Mouse (Mus musculus) cerebellum, adult 8-10 months (tissue): ENCODE measurements around the gene Kif26b.

Experiments
- DNase-seq: peaks from one replicate; pipeline ENCODE4 v3.0.0; 2022

Gene Kif26b

DNA sequence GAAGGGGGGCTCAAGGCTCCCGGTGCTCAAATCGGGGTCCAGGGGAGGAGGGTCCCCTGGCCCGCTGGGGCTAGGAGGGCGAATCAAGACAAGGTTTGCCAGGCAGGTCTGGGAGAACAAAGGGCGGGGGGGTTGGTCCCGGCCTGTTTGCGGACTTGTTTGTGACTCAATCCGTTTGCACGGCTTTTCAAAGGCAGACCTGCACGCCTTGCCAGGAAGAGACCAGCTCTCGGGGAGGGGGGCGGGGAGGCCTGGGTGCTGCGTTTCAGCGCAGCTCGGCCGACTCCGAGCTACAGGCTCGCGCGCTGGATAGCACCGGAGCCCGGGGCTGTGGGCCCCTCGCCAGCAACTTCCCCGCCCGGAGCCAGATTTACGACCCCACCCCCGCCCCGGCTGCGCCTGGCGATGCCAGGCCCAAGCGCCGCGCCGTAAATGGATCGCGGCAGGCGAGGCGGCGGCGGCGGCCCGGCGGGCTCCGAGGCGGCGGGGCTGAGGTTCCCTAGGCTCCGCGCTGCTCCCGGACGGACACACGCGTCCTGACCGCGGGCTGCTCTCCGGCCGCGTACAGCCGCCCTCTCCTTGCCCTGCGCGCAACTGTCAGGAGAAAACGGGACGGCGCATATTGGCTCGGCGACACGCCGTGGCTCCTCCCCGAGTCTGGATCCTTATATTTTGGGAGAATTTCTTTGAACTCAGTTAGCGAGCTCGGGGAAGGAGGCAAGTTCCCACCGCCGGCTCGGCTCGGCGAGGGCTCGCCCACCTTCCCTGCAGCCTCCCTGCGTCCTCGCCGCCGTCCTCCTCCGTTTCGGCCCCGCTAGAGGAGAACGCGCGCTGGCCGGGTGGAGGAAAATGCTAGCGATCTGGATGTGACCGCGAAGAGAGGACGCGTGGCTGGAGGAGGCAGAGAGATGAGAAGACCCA is at the start of gene Kif26b:
Kif26b (plus strand) TSS at position 695 of the 921 bp plus-strand sequence.
- DNase-seq, result peak; percentile 70

DNA sequence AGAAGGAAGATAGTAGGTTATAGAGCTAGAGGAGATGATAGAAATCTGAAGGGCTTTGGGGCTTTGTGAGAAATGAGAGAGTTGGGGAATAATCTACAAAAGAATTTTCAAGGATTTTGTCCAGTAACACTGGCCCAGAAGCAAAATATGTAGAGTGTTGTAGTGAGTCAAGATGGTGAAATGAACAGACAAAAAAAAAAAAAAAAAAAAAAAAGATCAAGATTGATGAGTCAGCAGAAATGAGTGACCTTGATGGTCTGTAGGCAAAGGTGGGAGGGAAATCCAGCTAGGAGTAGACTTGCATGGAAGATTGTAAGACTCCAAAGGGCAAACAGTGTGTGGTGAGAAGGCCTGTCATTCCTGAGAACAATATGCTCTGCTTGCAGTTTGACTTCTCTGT is 45.1 kb upstream of the Kif26b start:
- no peak for DNase-seq

DNA sequence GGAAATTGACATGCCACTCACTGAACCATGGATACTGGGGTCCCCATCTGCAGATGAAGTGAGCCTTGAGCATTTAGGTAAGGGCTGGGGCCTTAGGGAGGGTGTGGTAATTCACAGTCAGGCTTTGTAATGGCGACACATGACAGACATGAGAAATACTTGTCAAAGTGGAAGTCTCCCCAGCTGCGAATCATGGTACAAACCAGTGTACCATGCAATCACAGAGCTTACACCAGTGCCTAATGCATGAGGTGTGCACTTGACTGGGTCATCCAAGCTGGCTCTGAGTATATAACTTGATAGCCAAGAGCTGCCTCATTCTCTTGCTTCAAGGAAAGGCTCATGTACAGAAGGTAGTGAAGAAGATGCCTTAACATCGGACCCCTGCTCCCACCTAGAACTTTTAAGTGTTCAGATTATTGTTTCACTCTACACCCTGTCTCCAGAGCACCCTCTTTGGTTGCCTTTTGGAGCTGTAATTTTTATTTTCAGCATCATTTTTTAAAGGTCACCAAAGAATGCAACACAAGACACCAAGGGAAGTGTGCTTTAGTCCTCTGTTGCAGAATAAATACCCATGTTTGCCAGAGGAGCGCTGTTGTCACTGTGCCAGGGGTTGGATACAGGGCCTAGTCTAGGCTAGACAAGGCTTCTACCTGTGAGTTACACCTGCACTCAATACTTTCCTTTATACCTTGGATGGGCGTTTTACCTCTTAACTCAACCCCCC is 43.6 kb upstream of the Kif26b start:
- no peak for DNase-seq

DNA sequence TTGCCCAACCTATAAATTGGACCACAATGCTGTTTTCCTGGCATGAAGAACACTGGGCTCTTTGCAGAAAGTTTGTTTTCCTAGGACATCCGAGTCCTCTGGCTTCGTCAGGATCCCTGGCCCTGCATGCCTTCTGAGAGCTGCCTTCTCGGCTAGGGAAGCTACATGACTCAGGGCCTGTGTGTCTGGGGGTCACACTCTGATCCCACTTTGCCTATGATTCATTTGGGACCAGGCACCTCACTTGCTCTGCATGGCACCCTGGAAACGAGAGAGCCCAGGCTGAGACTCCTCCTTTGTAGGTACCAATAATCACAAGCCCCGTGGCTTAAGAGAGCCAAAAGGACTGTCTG is 43.1 kb upstream of the Kif26b start:
- no peak for DNase-seq

DNA sequence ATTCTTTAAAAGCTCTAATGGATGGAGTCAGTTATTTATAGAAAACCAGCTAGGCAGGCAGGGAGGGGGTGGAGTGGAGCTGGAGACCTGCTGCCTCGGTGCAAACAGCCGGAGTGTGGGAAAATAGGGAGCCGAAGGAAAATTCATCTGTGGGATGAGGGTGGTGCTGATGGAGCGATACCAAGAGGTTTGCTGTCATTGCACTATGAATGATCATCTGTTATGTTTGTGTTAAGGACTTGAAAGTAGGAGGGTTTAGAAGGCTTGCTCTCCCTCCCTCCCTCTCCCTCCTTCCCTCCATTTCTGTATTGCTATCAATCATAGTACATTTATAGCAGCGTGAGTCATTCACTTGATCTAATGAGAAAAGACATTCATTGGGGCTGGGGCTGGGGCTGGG is 42.1 kb upstream of the Kif26b start:
- DNase-seq, result no peak

DNA sequence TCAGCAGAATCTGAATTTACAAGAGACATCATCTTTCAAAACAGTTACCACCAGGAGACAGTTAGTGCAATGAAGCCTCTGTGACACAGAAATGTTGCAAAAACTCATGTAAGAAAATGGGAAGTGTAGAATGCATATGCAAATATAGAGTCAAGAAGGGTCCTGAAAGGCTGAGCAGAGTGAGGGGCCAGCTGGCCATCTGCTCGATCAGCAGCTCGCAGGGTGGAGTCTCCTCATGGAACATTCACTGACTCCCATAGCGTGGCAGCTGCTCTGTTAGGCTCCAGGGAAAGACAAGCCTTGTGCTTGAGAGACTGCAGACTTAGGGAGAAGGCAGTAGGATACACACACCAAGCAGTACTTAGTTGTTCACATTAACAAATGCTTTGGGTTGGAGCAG is 39.8 kb upstream of the Kif26b start:
- no peak for DNase-seq

DNA sequence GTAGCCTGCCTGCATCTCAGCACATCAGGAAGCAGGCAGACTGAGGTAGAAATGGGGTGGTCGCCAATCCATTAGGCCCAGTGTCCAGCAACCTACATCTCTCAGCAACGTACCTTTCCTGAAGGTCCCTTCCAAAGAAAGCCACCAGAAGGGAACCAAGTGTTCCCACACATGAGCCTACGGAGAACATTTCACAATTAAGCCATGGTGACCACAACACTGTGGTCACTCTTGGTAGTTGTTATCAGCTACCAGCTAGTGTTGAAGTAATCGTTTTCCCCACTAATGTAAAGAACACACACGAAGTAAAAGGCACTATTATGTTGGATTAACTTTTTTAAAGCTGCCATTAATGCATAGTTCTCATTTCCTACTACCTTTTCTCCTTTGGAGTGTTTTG is 37.2 kb upstream of the Kif26b start:
- no peak for DNase-seq

DNA sequence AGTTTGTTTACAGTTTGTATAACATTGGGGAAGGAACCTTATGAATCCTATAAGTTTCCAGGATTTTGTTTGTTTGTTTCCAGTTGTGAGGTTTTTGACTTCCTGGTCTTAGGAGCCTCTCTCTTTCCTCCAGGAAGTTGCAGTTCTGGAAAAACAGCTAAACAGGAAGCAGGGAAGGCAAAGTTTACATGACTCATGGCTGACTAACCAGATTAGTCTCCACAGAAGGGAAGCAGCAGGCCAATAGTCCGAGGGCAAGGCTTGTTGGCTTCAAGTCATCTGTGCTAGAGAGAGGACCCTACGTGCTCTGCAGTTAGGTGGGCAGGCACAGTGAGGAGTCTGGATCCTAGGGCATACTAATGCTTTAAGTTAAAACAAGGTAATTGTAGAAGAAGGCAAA is 36.4 kb upstream of the Kif26b start:
- no peak for DNase-seq

DNA sequence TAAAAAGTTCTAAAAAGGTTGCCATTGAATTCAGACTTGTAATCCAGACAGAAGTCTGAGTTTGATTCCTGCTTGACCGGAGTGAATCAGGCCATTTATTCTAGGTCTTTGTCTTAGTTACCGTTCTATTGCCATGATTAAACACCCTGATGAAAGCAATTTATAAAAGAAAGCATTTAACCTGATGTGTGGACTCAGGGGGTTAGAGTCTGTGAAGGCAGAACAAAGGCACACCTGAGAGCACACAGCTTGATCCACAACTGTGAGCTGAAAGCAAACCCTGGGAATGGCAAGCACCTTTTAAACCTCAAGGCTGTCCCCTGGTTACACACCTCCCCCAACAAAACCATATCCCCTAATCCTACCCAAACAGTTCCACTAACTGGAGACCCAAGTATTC is 32.7 kb upstream of the Kif26b start:
- DNase-seq, result no peak

DNA sequence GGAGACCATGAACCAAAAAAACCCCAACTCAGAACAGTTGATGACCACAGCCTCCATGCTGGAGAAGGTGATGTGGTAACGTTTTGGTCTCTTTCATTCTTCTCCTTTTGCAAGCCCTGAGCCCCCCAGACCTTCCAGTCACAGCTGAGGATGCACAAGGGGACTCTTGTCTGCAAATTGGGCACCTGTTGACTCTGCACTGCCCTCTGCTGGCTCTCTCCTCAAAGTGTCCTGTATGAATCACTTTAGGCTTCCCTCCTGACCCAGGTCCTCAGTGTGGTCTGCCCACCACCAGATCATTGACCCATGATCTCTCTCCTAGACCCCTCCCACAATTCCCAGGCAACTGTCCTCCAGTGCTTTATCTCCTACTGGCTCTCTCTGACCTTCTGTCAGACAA is 32.1 kb upstream of the Kif26b start:
- DNase-seq, result peak; percentile 14

DNA sequence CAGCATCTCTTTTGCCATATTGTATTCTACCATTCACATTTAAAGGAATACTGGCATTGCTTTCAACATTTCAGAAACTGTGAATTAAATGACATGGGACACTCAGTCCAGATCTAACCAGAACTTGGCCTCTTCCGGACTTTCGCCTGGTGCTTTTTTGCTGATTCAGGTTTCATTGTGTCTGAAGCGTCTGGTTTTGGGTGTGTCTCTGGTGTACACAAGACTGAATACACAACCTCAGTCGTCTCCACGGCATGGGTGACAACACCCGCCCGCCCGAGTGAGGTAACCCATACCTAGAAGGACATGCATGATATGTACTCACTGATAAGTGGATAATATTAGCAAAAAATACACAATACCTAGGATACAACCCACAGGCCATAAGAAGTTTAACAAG is 22.0 kb upstream of the Kif26b start:
- no peak for DNase-seq

DNA sequence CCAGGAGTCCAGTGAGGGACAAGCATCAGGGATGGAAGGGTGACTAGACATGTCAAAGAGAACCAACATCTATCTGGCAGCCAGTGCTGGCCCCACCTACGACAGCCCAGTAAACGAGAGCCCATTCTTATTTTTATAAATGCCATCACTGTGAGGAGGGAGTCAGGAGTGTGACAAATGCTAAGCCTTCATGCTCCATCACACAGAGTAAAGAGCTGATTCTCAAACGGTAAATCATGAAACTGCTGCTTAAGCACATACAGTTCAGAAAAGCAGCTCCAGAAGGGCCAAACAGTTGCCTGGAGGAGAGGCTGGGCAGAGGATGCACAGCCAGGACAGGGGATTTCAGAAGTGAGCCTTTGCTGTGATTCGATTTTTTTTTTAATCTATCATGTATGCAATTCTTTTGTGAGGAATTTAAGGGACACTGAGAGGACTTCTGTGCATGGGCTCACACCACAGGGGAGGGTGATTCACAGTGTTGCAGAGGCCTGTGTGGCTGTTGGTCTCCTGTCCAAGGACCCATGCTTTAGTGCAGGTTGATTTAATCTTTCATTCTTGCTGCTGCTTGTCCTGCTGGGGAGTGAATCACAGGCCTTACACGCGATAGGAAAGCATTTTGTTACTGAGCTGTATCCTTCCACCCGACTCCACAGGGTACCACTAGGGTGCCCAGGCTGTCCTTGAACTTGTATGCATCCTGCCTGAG is 16.4 kb upstream of the Kif26b start:
- no peak for DNase-seq

DNA sequence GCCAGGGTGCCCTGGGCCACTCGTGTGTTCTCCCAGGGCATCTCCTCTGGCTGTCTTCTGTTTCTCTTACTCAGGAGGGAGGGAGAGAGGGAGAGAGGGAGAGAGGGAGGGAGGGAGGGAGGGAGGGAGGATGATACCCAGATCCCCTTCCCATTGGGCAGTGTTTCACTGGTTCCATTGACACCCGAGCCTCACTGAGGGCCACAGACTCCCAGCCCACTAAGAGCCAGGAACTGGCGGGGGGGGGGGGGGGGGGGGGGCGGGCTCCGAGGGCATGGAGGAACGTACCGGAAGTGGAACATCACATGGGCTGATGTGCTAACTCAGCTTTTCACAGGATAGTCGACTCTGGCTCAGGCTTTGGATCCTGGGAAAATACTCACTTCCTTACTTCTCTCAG is 15.0 kb upstream of the Kif26b start:
- no peak for DNase-seq

DNA sequence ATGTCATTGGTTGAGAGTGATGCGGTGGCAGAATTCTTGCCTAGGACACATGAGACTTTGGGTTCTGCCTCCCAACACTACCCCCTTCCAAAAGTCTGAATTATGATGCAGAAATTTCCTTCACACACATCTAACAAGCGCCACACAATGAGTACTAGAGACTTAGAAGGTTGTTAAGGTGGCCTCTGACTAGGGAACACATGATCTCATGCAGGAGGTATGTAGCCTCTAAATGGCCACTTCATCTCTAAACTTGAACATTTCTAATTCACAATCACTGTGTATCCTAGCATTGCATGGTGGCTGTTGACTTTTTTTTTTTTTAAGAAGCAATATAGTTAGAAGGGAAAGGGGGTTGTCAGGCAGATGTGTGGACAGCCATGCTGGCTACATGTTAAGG is 13.1 kb upstream of the Kif26b start:
- DNase-seq, result no peak

DNA sequence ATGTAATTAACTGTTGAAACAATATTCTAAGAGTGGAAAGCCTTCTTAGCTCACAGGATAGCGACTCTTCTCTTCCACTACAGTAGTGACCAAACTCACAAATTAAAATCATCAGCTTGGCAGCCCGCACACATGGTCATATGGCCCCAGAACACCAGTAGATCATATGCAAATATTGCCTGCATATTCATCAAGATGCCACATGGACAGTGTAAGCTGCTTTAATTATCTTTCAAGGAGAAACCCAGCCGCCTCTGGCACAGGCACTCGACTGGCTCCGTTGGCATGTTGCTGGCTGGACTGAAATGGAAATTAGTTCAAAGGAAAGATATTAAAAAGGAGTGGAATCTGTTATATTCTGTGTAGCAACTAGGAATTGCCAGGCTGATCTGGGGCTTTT is 6.5 kb upstream of the Kif26b start:
- DNase-seq, result no peak

DNA sequence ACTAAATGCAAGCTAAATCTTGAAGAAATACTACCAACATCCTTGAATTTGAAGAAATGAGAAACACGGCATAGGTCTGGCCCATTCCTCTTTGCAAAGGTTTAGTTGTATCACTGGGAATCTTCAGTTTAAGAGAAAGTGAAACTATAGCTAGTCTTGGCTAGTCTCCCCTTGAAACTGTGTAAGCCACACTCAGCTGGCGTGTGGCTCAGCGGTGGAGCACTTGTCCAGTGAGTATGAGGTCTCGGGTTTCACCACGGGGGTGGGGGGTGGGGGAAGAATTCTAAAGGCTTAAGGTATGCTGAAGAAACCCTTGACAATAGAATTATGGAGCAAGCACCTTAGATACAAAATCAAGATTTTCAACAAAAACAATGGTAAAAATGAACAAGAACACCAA is 5.8 kb upstream of the Kif26b start:
- DNase-seq, result no peak

DNA sequence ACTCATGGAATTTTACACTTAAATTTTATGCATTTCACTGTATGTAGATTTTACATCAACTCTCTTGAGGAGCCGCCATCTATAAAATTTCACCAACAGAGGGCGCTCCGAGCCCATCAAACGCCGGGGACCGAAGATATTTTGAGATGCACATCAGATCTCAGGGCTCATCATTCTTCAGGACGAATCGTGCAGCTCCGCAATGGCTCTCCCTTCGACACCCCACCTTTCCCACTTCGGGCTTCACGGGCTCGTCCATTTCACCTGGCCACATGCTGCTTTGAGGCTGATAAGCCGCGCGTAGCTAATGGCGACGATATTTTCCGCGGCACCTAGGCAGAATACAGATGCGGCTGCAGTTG is 1.8 kb upstream of the Kif26b start:
- peak; percentile 82 for DNase-seq

DNA sequence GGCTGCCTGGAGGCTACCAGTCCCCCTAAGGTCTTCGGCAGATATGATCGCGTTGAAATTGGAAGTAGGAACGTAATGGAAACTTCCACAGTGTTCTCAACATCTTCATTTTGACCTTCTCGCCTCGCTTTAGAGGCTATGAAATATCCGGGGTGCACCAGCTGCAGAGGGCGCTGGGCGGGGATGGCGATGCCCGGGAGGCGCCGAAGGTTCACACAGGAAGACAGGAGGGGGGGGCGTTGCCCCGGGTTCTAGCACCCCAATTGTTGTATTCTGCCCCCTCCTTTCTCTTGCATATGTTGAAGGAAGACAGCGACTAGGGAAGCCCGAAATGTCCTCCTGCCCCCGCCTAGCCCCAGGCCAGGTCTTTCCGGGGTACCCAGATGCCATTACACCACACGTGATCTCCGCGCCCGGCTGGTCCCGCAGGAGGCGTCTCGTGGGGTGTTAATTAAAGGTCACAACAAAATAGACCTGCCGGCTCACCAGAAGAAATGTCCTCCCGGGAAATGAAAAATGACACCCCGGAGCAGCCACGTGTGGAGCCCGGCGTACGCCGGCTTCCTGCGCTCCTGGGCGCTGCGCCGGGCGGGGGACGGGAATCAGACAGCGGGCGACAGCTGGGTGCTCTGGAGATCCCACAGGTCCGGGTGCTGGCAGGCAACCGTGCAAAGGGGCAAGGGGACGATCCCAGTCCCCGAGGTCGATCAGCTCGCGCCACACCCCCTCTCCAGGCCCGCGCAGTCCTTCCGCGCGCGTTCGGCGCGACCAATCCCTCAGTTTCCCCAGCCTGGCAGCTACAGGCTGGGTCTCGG is 1.2 kb upstream of the Kif26b start:
- peak; percentile 49 for DNase-seq

DNA sequence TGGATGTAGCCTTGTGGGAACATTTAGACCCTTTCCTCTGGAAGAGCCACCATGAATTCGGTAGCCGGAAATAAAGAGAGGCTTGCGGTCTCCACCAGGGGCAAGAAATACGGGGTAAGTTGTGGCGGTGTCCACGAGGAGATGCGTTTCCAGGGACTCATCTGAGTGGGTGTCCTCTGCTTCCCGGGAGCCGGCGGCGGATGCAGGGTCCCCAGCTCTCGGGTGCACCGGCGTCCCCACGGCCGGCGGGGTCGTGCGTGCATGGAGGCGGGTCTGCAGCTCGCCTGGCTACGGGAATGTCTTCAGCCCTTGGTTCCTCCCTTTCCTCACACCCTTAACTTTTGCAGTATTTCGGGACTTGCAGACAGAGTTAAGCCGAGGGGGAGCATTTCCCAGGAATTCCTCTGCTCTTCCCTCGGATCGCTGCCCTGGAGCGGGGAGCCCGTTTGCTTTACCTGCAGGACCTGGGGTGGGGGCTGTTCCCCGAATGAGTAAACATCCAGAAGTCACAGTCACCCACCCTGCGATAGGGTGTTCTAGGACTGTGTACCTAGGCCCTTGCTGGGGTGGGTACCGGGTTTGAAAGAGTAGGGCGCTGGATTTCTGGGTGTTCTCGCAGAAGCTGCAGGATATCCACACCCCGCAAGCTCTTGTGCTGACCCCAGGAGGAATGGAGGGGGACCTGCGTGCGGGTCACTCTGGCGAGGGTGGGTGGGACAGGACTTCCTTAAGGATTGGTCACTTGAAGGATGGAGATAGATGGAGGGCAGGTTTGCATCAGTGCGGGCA is 781 bp downstream of the Kif26b start:
- DNase-seq, result peak; percentile 50

DNA sequence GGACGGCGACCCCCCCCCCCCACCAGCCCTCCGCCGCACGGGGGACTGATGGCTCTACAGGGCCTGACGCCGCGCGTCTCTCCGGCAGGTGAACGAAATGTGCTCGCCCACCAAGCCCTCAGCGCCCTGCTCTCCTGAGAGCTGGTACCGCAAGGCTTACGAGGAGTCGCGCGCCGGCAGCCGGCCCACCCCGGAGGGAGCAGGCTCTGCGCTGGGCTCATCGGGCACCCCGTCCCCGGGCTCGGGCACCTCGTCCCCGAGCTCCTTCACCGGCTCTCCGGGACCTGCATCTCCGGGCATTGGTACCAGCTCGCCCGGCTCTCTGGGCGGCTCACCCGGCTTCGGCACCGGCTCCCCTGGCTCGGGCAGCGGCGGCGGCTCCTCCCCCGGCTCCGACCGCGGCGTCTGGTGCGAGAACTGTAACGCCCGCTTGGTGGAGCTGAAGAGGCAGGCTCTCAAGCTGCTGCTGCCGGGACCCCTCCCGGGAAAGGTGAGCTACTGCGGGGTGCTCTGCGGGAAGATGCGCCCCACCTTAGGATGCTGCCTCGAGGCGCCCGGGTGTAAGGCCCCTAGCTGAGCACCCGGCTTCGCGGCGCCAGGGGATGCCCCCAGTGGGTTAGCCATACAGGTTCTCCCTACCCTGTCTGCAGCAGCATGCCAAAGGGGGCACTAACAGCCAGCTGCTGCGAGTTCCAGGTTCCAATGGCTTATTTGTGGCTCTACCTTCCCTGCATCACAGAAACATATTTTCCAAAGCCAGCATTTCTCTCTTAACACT is 1.6 kb downstream of the Kif26b start:
- peak; percentile 93 for DNase-seq

DNA sequence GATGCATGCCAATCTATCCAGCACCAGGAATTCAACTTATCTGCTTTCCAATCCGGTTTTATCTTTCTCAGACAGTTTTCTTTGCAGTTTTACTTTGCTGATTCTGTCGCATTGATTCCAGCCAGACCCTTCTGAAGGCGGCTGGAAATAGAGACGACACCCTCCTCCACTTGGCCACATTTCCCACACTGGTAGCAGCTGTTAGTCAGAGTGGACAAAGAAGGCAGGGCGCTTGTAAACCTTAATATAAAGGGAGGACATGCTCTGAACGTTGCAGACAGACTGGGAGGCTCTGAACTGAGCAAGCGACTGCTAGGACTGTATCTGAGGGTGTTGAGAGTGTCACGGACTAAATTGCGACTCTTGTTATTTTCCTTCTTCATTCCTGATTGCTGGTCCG is 11.3 kb downstream of the Kif26b start:
- no peak for DNase-seq
